Mouse (Mus musculus) E14TG2a.4 (cell line): ENCODE measurements around the gene Foxn3.

ENCODE experiments used
- H3K27me3 ChIP-seq: 2 replicates; pipeline ENCODE4 v1.6.1; 2014; ENCODE audit warnings: low read length, control low read depth; ENCODE audit not compliant: insufficient read depth
- H3K36me3 ChIP-seq: 2 replicates; pipeline ENCODE4 v1.6.1; 2014; ENCODE audit warnings: low read length, control low read depth; ENCODE audit not compliant: insufficient read depth
- H3K4me1 ChIP-seq: replicated peaks from 2 replicates; pipeline ENCODE4 v1.6.1; 2014; ENCODE audit warnings: low read depth, low read length, control low read depth
- H3K4me3 ChIP-seq: replicated peaks from 2 replicates; pipeline ENCODE4 v1.5.1; 2014; ENCODE audit warnings: mild to moderate bottlenecking, low read length
- H3K9me3 ChIP-seq: 2 replicates; pipeline ENCODE4 v1.6.1; 2014; ENCODE audit warnings: low read length, control low read depth
- CTCF ChIP-seq: conservative IDR thresholded peaks from 2 replicates; pipeline ENCODE4 v1.5.1; 2014; ENCODE audit warnings: low read length
- NANOG ChIP-seq: IDR thresholded peaks from 2 replicates; pipeline ENCODE4 v1.6.1; 2014; ENCODE audit warnings: borderline replicate concordance, low read length, mixed read lengths
- POU5F1 ChIP-seq: IDR thresholded peaks from 2 replicates; pipeline ENCODE4 v1.6.1; 2014; ENCODE audit warnings: low read length, borderline replicate concordance

Foxn3 gene

GRCm38 (mm10) chr12:99337171-99337435 lies 226.3 kb downstream of the Foxn3 start:
- no peaks in the 10 kb centered on the region for H3K9me3 ChIP-seq
- TF ChIP-seq POU5F1 = no peak
- no peak for TF ChIP-seq NANOG
- TF ChIP-seq CTCF = no peak
- peaks cover 80% of the 10 kb centered on the region for H3K4me1 ChIP-seq
- H3K36me3 ChIP-seq = peaks cover 55% of the 10 kb centered on the region
- H3K4me3 ChIP-seq = no peak overlapping the region
- H3K27me3 ChIP-seq = no peaks in the 10 kb centered on the region

- Histone ChIP-seq H3K4me1 (peaks cover 80% of the 10 kb centered on the region), H3K27me3 (no peaks in the 10 kb centered on the region), H3K4me3 (no peak overlapping the region), H3K36me3 (peaks cover 60% of the 10 kb centered on the region), H3K9me3 (no peaks in the 10 kb centered on the region)
- no peak for TF ChIP-seq CTCF
- no peak for TF ChIP-seq NANOG
- TF ChIP-seq POU5F1 = no peak
Measured at GRCm38 (mm10) chr12:99336349-99337170, 226.8 kb downstream of the Foxn3 start.

GRCm38 (mm10) chr12:99335628-99336027 lies 227.8 kb downstream of the Foxn3 start:
- H3K4me3 ChIP-seq = no peak overlapping the region
- TF ChIP-seq CTCF (no peak), NANOG (no peak), POU5F1 (no peak)

GRCm38 (mm10) chr12:99334026-99334425 lies 229.4 kb downstream of the Foxn3 start:
- Histone ChIP-seq H3K4me3 (no peak overlapping the region), H3K27me3 (no peaks in the 10 kb centered on the region), H3K4me1 (peaks cover 79% of the 10 kb centered on the region), H3K36me3 (peaks cover 52% of the 10 kb centered on the region), H3K9me3 (no peaks in the 10 kb centered on the region)
- TF ChIP-seq NANOG (no peak), POU5F1 (no peak), CTCF (no peak)

More at GRCm38 (mm10) chr12:99335628-99336027, 227.8 kb downstream of the Foxn3 start:
- H3K27me3 ChIP-seq = no peaks in the 10 kb centered on the region
- H3K9me3 ChIP-seq = no peaks in the 10 kb centered on the region
- H3K4me1 ChIP-seq = peaks cover 79% of the 10 kb centered on the region
- H3K36me3 ChIP-seq = peaks cover 63% of the 10 kb centered on the region

GRCm38 (mm10) chr12:99333304-99333968 lies 229.9 kb downstream of the Foxn3 start:
- peaks cover 79% of the 10 kb centered on the region for H3K4me1 ChIP-seq
- H3K27me3 ChIP-seq = no peaks in the 10 kb centered on the region
- no peak overlapping the region for H3K4me3 ChIP-seq
- peaks cover 47% of the 10 kb centered on the region for H3K36me3 ChIP-seq
- H3K9me3 ChIP-seq = no peaks in the 10 kb centered on the region
- no peak for TF ChIP-seq NANOG
- no peak for TF ChIP-seq POU5F1
- TF ChIP-seq CTCF = no peak

GRCm38 (mm10) chr12:99332144-99332807 lies 231.1 kb downstream of the Foxn3 start:
- H3K27me3 ChIP-seq = no peaks in the 10 kb centered on the region
- H3K36me3 ChIP-seq = peaks cover 35% of the 10 kb centered on the region
- H3K9me3 ChIP-seq = no peaks in the 10 kb centered on the region
- TF ChIP-seq POU5F1 = no peak
- TF ChIP-seq NANOG = no peak
- TF ChIP-seq CTCF = no peak
- no peak overlapping the region for H3K4me3 ChIP-seq
- H3K4me1 ChIP-seq = peaks cover 72% of the 10 kb centered on the region

- Histone ChIP-seq H3K4me1 (peaks cover 64% of the 10 kb centered on the region), H3K9me3 (no peaks in the 10 kb centered on the region), H3K4me3 (no peak overlapping the region), H3K27me3 (no peaks in the 10 kb centered on the region), H3K36me3 (peaks cover 27% of the 10 kb centered on the region)
- TF ChIP-seq POU5F1 (no peak), CTCF (no peak), NANOG (no peak)
Measured at GRCm38 (mm10) chr12:99331341-99331947, 231.9 kb downstream of the Foxn3 start.

- no peak for TF ChIP-seq POU5F1
- no peak for TF ChIP-seq NANOG
- TF ChIP-seq CTCF = no peak
- peaks cover 62% of the 10 kb centered on the region for H3K4me1 ChIP-seq
- H3K4me3 ChIP-seq = no peak overlapping the region
- H3K9me3 ChIP-seq = no peaks in the 10 kb centered on the region
- peaks cover 27% of the 10 kb centered on the region for H3K36me3 ChIP-seq
- H3K27me3 ChIP-seq = no peaks in the 10 kb centered on the region
Measured at GRCm38 (mm10) chr12:99330822-99331285, 232.5 kb downstream of the Foxn3 start.
